Mouse (Mus musculus): ENCODE results near the gene Arl6ip5.

DNA sequence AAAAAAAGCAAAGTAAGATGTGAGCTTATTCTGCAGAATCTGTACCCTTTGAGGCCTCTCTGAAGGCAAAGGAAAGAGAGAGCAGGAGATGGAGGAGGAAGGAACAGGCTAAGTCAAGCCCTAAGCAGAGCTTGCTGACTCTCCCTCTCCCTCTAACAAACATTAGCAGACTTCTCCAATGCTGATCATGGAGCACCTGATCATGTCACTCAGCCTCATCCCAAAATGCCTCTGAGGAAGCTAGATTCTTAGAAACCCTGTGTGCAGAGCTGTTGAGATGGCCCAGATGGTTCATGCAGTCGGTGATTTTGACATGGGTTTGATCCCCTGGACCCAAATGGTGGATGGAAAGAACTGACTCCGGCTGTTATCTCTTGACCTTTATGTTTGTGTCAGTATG lies 56.6 kb downstream of the Arl6ip5 start:
- TF ChIP-seq EP300 (IDR thresholded peaks at IDR 0.05; ENCODE audit: insufficient read depth, low read depth, low read length) (no peak), CTCF (IDR thresholded peaks at IDR 0.05) (no peak), POLR2A (IDR thresholded peaks at IDR 0.05; ENCODE audit: insufficient read depth, low read depth, low read length) (no peak)

Measured in heart, adult 2 months (tissue).